Mouse (Mus musculus) kidney, adult 2 months (tissue): ENCODE data around the gene Dcakd. TPM values are rescaled to one million over a fixed set of nuclear protein-coding genes. Genes with fewer than 3 reads are reported as not detected.

Source experiments
- DNase-seq: peaks from one replicate; pipeline ENCODE4 v3.0.0; 2021
- H3K27ac ChIP-seq: fragments of 200-500 bp; 2 replicates; pipeline ENCODE4 v1.5.1; 2012; ENCODE audit warnings: low read depth, low read length, control low read depth, inconsistent platforms; ENCODE audit not compliant: insufficient read depth
- H3K27me3 ChIP-seq: fragments of 200-500 bp; replicated peaks from 2 replicates; pipeline ENCODE4 v1.6.1; 2012; ENCODE audit warnings: mild to moderate bottlenecking, moderate library complexity, low read length, inconsistent platforms; ENCODE audit not compliant: control insufficient read depth, insufficient read depth
- H3K36me3 ChIP-seq: fragments of 200-500 bp; 2 replicates; pipeline ENCODE4 v1.6.1; 2012; ENCODE audit warnings: mild to moderate bottlenecking, moderate library complexity, low read length, inconsistent platforms; ENCODE audit not compliant: control insufficient read depth, insufficient read depth
- H3K4me1 ChIP-seq: fragments of 200-500 bp; 2 replicates; pipeline ENCODE4 v1.6.1; 2011; ENCODE audit warnings: low read length; ENCODE audit not compliant: control insufficient read depth, insufficient read depth
- H3K4me3 ChIP-seq: fragments of 200-500 bp; 2 replicates; pipeline ENCODE4 v1.5.1; 2011; ENCODE audit warnings: mild to moderate bottlenecking, low read depth, low read length, control low read depth; ENCODE audit not compliant: insufficient read depth
- CTCF ChIP-seq: fragments of 200-500 bp; conservative IDR thresholded peaks from 2 replicates; pipeline ENCODE4 v1.5.1; 2011; ENCODE audit warnings: low read depth, mild to moderate bottlenecking, control low read depth, low read length, moderate library complexity, mixed read lengths; ENCODE audit not compliant: insufficient read depth, insufficient read length
- POLR2A ChIP-seq: fragments of 200-500 bp; IDR thresholded peaks from one replicate; pipeline ENCODE4 v1.6.1; 2011; ENCODE audit warnings: low read depth, low read length, control low read depth
- WGBS: fragments of 180-500 bp; shearing (Covaris S2); methylation state at CpG from one replicate; pipeline ENCODE4 v1.1.7; 2018; 5-methylcytosine and 5-hydroxymethylcytosine counted together
- polyA plus RNA-seq: library from polyadenylated mRNA; depleted of rRNA; stranded (reverse); fragments of >200 nt; gene quantifications from 2 replicates; pipeline ENCODE4 v1.2.3, GENCODE M21; 2012

Gene Dcakd
- polyA plus RNA-seq, 1 experiment, result 49.5 TPM

DNA sequence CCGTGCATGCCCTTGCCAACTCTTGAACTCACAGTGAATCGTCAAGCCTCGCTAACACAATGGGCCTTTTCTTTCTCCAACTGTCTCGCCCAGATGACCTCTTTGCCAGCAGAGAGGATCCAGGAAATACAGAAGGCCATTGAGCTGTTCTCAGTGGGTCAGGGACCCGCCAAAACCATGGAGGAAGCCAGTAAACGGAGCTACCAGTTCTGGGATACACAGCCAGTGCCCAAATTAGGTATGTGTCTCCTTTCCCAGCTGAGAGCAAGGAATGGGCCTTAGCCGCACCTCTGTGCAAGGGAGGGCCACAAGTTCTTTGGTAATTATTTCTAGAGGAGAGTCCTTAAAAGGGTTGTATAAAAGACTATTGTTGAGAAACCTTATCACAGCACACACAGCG, 18.2 kb upstream of the Dcakd start:
- H3K36me3 ChIP-seq, result no peaks in the 10 kb centered on the region; the same call in none of the 2 replicates
- H3K4me1 ChIP-seq, result no peaks in the 10 kb centered on the region
- H3K27me3 ChIP-seq, result no peaks in the 10 kb centered on the region
- TF ChIP-seq CTCF (no peak), POLR2A (no peak)
- no peak overlapping the region for H3K27ac ChIP-seq
- H3K4me3 ChIP-seq, result no peak overlapping the region
- 82% methylated on average over 8 of the region's 8 CpGs for WGBS
- DNase-seq, result no peak

GRCm38 (mm10) chr11:103043982-103044381, 15.8 kb upstream of the Dcakd start:
- no peaks in the 10 kb centered on the region; the same call in 1 of the 2 replicates for H3K36me3 ChIP-seq
- 97% methylated on average over 3 of the region's 3 CpGs for WGBS
- no peaks in the 10 kb centered on the region for H3K27me3 ChIP-seq
- H3K27ac ChIP-seq, result no peak overlapping the region
- H3K4me3 ChIP-seq, result no peak overlapping the region
- no peak for DNase-seq
- no peaks in the 10 kb centered on the region for H3K4me1 ChIP-seq
- no peak for TF ChIP-seq CTCF
- TF ChIP-seq POLR2A, result no peak

DNA sequence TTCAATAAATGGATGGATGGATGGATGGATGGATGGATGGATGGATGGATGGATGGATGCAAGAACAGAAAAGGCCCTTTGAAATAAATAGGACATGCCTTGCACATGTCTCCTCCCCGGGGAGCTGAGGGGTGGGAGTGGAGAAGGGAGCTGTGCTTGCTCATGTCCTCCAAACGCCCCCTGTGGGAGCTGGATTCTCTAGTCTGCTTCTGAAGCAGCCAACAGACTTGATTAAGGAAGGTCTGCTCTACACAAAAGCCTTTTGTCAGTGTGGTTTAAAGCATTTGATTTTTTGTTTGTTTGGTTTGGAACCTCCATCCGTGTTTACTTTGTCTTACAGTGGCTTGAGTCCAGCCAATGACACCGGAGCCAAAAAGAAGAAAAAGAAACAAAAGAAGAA, 14.7 kb upstream of the Dcakd start:
- Histone ChIP-seq H3K4me1 (no peaks in the 10 kb centered on the region), H3K4me3 (no peak overlapping the region), H3K36me3 (no peaks in the 10 kb centered on the region; the same call in 1 of the 2 replicates), H3K27ac (no peak overlapping the region), H3K27me3 (no peaks in the 10 kb centered on the region)
- 67% methylated on average over 4 of the region's 4 CpGs for WGBS
- TF ChIP-seq CTCF (no peak), POLR2A (no peak)
- DNase-seq, result no peak

- Histone ChIP-seq H3K36me3 (no peaks in the 10 kb centered on the region), H3K4me1 (peaks cover 12% of the 10 kb centered on the region; the same call in 1 of the 2 replicates), H3K27ac (no peak overlapping the region), H3K4me3 (no peak overlapping the region), H3K27me3 (no peaks in the 10 kb centered on the region)
- no peak for DNase-seq
- WGBS, result 69% methylated on average over 6 of the region's 6 CpGs
- TF ChIP-seq POLR2A, result no peak
- TF ChIP-seq CTCF, result no peak
These were observed 9.9 kb upstream of the Dcakd start for GRCm38 (mm10) chr11:103038037-103038436.

DNA sequence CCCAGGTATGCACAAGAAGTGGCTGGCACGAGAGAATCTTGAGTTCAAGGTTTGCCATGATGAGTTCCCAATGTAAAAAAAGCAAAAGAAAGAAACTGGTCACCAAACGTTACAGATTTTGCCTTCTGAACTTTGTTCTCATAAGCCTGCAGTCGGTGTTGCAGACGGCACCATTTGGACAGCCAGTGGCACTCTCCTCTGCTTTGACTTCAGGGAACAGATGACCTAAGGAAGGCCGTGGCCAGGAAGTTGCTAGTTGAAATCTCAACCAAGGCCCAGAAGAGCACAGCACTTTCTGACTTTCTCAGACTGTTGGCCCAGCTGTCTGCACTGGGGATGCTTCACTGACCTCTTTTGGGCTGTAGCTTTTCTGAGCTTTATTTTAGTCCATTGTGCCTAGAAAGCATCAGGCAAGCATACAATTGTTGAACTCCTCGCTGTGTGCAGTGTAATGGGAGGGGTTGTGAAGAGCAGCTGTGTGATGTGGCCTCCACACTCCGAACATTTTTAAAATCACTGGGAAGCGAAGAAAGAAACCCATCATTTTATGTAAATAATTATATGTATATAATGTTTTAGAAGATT, 8.8 kb upstream of the Dcakd start:
- 59% methylated on average over 8 of the region's 8 CpGs for WGBS

GRCm38 (mm10) chr11:103035007-103035406, 6.9 kb upstream of the Dcakd start:
- peaks cover 12% of the 10 kb centered on the region; the same call in 1 of the 2 replicates for H3K4me1 ChIP-seq
- H3K27ac ChIP-seq, result no peak overlapping the region
- TF ChIP-seq POLR2A (no peak), CTCF (no peak)
- 57% methylated on average over 6 of the region's 6 CpGs for WGBS
- no peak overlapping the region for H3K4me3 ChIP-seq
- H3K27me3 ChIP-seq, result no peaks in the 10 kb centered on the region
- H3K36me3 ChIP-seq, result no peaks in the 10 kb centered on the region
- DNase-seq, result no peak

More for the DNA sequence above, 8.8 kb upstream of the Dcakd start:
- TF ChIP-seq CTCF, result no peak
- H3K4me1 ChIP-seq, result peaks cover 12% of the 10 kb centered on the region; the same call in 1 of the 2 replicates
- DNase-seq, result peak; percentile 42
- H3K27ac ChIP-seq, result no peak overlapping the region
- H3K36me3 ChIP-seq, result no peaks in the 10 kb centered on the region
- H3K27me3 ChIP-seq, result no peaks in the 10 kb centered on the region
- no peak overlapping the region for H3K4me3 ChIP-seq

DNA sequence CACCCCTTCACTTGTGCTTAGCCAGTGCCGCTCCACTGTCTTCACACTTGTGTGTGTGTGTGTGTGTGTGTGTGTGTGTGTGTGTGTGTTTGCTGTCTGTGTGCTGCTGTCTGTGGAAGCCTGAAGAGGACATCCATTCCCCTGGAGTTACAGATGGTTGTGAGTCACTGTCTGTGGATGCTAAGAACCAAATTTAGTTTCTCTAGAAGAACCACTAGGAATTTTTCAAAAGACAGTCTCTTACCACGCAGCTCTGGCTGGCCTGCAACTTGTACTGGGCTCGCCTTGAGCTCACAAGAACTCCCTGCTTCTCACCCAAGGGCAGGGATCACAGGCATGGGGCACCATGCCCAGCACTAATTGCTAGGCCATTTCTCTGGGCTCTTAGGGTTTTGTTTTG, 4.9 kb upstream of the Dcakd start:
- 61% methylated on average over 3 of the region's 3 CpGs for WGBS
- Histone ChIP-seq H3K4me3 (no peak overlapping the region), H3K27me3 (no peaks in the 10 kb centered on the region), H3K36me3 (no peaks in the 10 kb centered on the region), H3K27ac (no peak overlapping the region), H3K4me1 (peaks cover 12% of the 10 kb centered on the region; the same call in 1 of the 2 replicates)
- peak; percentile 32 for DNase-seq
- TF ChIP-seq CTCF (no peak), POLR2A (no peak)
